Mouse (Mus musculus) ES-E14 (cell line): ENCODE measurements around the gene Dock6.

Experiments
- HCFC1 ChIP-seq: IDR thresholded peaks from 2 replicates; pipeline ENCODE4 v1.6.1; 2012; ENCODE audit warnings: low read length, inconsistent platforms, borderline replicate concordance; ENCODE audit not compliant: insufficient read depth
- ZC3H11A ChIP-seq: IDR thresholded peaks from 2 replicates; pipeline ENCODE4 v1.6.1; 2012; ENCODE audit warnings: low read depth, mild to moderate bottlenecking, inconsistent platforms, low read length, borderline replicate concordance
- ZNF384 ChIP-seq: IDR thresholded peaks from 2 replicates; pipeline ENCODE4 v1.6.1; 2012; ENCODE audit warnings: low read depth, low read length, inconsistent platforms

DNA sequence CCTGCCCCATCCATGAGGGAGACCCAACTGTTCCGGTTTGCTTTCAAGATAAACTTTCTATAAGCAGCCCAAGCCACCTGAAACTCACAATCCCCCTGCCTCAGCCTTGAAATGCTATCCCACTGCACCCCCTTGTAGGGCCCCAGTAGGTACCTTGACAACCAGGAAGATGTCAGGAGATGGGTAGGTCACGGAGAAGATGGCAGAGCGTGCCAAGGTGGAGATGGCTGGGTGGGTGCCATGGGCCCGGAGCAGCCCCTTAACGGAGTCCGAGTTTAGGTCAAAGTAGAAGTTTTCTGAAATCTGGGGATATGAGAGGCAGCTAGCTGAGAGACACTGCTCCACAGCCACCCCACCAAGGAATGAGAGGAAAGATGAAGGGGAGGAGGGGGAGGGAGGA lies 11.1 kb downstream of the Dock6 start:
- no peak for TF ChIP-seq ZNF384
- no peak for TF ChIP-seq ZC3H11A
- no peak for TF ChIP-seq HCFC1
